Mouse (Mus musculus) cortical plate, adult 2 months (tissue): ENCODE measurements around the gene Gm47429.
"Not testable (repeated sequence)": the region's sequence is repeated elsewhere in the genome, so short reads cannot be mapped to it uniquely, and the experiment has no call there.

Experiments used
- CTCF ChIP-seq: fragments of 200-500 bp; IDR thresholded peaks from 2 replicates; pipeline ENCODE4 v1.5.1; 2011; ENCODE audit warnings: mild to moderate bottlenecking, control low read depth, low read length; ENCODE audit not compliant: insufficient read depth; ENCODE audit errors: extremely low read depth
- POLR2A ChIP-seq: fragments of 200-500 bp; IDR thresholded peaks from 2 replicates; pipeline ENCODE4 v1.6.1; 2011; ENCODE audit warnings: mild to moderate bottlenecking, low read length, control low read depth; ENCODE audit not compliant: insufficient read depth; ENCODE audit errors: extremely low read depth

DNA sequence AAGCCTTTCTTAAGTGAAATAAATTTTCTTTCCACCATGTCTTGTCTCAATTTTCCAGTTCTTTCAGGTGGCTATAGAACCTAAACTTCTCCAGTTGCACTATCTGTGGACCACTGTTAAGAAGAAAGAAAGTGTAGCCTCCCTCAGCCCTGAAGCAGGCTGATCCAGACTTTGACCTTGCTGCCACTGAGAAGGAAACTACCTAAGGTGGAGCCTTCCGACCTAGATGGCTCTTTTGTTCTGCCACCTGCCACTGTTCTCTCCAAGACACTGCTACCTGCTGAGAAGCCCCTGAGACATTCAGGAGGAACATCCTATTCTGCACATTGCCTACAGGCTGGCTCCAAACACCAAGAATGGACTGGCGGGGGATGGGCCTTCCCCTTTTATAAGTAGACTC is 16.7 kb upstream of the Gm47429 start:
- not testable (repeated sequence) for TF ChIP-seq POLR2A, CTCF
